Mouse (Mus musculus): ENCODE data around the gene Gm12216.

DNA sequence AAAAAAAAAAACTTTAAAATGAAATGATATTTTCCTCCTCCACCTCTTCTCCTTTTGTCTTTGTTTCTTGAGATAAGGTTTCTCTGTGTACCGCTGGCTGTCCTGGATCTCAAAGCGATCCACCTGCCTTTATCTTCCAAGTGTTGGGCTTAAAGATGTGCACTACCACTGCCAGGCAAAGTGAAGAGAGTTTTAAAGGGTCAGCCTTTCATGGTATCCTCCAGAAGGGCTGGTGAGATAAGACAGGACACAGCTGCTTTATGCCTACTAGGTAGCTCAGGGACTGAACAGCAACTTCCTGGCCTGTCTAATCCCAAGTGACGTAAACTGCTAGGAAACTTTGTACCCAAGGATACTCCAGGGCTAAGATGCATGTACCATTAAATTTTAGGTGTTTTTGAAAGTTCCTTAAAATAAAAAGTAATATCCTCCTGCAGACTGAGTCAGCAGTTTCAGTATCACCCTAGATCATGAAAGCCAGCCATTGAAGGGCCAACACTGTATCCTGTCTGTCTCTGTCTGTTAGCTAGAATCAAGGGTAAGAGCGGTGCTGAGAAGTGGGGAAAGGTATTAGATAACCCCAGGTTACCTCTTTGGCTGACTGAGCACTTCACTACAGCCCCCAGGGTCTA lies 23.6 kb downstream of the Gm12216 start:
- TF ChIP-seq CTCF (IDR thresholded peaks at IDR 0.05; ENCODE audit: extremely low read depth, insufficient read depth, low read length) (no peak), POLR2A (IDR thresholded peaks at IDR 0.05; ENCODE audit: extremely low read depth, insufficient read depth, low read length) (no peak)
